Mouse (Mus musculus) embryonic facial prominence, embryonic 14.5 days (tissue): Measurements from ENCODE around the gene Rere. TPM values are rescaled to one million over a fixed set of nuclear protein-coding genes. Genes with fewer than 3 reads are reported as not detected.
"Not testable (repeated sequence)": the region's sequence is repeated elsewhere in the genome, so short reads cannot be mapped to it uniquely, and the experiment has no call there.

Experiments
- ATAC-seq: fragments of 200-750 bp; cut with Nextera tagmentation; 2 replicates; pipeline ENCODE4 v1.8.0; 2017; ENCODE audit warnings: low read depth, moderate number of reproducible peaks, moderate TSS enrichment
- DNase-seq: peaks from one replicate; pipeline ENCODE4 v3.0.0-alpha.2; 2015; ENCODE audit warnings: low spot score
- H3K27ac ChIP-seq: fragments of 300-500 bp; sonication (generic); replicated peaks from 2 replicates; pipeline ENCODE4 v1.5.1; 2014; ENCODE audit warnings: low read depth, mild to moderate bottlenecking, low read length, moderate library complexity
- H3K27me3 ChIP-seq: fragments of 300-500 bp; sonication (generic); replicated peaks from 2 replicates; pipeline ENCODE4 v1.6.1; 2014; ENCODE audit warnings: low read length; ENCODE audit not compliant: control insufficient read depth, insufficient read depth
- H3K36me3 ChIP-seq: fragments of 300-500 bp; sonication (generic); 2 replicates; pipeline ENCODE4 v1.6.1; 2014; ENCODE audit warnings: low read length, mixed read lengths; ENCODE audit not compliant: control insufficient read depth, insufficient read depth
- H3K4me1 ChIP-seq: fragments of 300-500 bp; sonication (generic); 2 replicates; pipeline ENCODE4 v1.6.1; 2014; ENCODE audit warnings: antibody characterized with exemption, low read length; ENCODE audit not compliant: control insufficient read depth, insufficient read depth
- H3K4me2 ChIP-seq: fragments of 300-500 bp; sonication (generic); 2 replicates; pipeline ENCODE4 v1.6.1; 2014; ENCODE audit warnings: low read depth, mild to moderate bottlenecking, low read length, moderate library complexity, mixed read lengths
- H3K4me3 ChIP-seq: fragments of 300-500 bp; sonication (generic); 2 replicates; pipeline ENCODE4 v1.5.1; 2014; ENCODE audit warnings: low read depth, mild to moderate bottlenecking, low read length
- H3K9ac ChIP-seq: fragments of 300-500 bp; sonication (generic); 2 replicates; pipeline ENCODE4 v1.6.1; 2014; ENCODE audit warnings: low read depth, mild to moderate bottlenecking, low read length, moderate library complexity, mixed read lengths
- H3K9me3 ChIP-seq: fragments of 300-500 bp; sonication (generic); 2 replicates; pipeline ENCODE4 v1.6.1; 2016; ENCODE audit warnings: low read length; ENCODE audit not compliant: control insufficient read depth
- WGBS: fragments of 180-500 bp; shearing (Covaris S2); extraction: QIAGEN DNeasy Blood & Tissue Kit; methylation state at CpG from one replicate; pipeline ENCODE4 v1.1.7; 2014; 5-methylcytosine and 5-hydroxymethylcytosine counted together
- polyA plus RNA-seq: library from polyadenylated mRNA; unstranded; fragments of >200 nt; fragmentation: Nextera tagmentation; extraction: Ambion mirVana; gene quantifications from 2 replicates; pipeline ENCODE4 v1.2.1, GENCODE M21; 2014

Gene Rere
- polyA plus RNA-seq, 1 experiment from 2014 or later: 32.0 TPM

GRCm38 (mm10) chr4:150283335-150283638 lies 1.8 kb downstream of the Rere start:
- WGBS: 8% methylated on average over 2 of the region's 2 CpGs
- H3K9ac ChIP-seq: peak overlapping the region; percentile 99
- no peak overlapping the region for H3K27ac ChIP-seq
- H3K9me3 ChIP-seq: no peaks in the 10 kb centered on the region
- ATAC-seq: no peak
- H3K36me3 ChIP-seq: no peaks in the 10 kb centered on the region
- no peak for DNase-seq
- peak overlapping the region; percentile 99 for H3K4me3 ChIP-seq
- peaks cover 18% of the 10 kb centered on the region for H3K4me1 ChIP-seq
- H3K27me3 ChIP-seq: no peaks in the 10 kb centered on the region
- H3K4me2 ChIP-seq: peak overlapping the region; percentile 75

- 17% methylated on average over 6 of the region's 6 CpGs for WGBS
- ATAC-seq (no peak), DNase-seq (peak; percentile 65)
- H3K27me3 ChIP-seq: no peaks in the 10 kb centered on the region
- H3K9ac ChIP-seq: no peak overlapping the region
- H3K4me1 ChIP-seq: peaks cover 22% of the 10 kb centered on the region
- H3K4me2 ChIP-seq: peak overlapping the region; percentile 75
- no peak overlapping the region for H3K27ac ChIP-seq
- H3K9me3 ChIP-seq: no peaks in the 10 kb centered on the region
- no peaks in the 10 kb centered on the region for H3K36me3 ChIP-seq
- peak overlapping the region; percentile 99 for H3K4me3 ChIP-seq
These were observed 2.5 kb downstream of the Rere start for GRCm38 (mm10) chr4:150283993-150284392.

- DNase-seq (no peak), ATAC-seq (no peak)
- H3K4me3 ChIP-seq: no peak overlapping the region
- peaks cover 9% of the 10 kb centered on the region; the same call in 1 of the 2 replicates for H3K36me3 ChIP-seq
- no peak overlapping the region for H3K9ac ChIP-seq
- no peaks in the 10 kb centered on the region for H3K9me3 ChIP-seq
- H3K27ac ChIP-seq: no peak overlapping the region
- peaks cover 26% of the 10 kb centered on the region for H3K4me1 ChIP-seq
- 82% methylated on average over 8 of the region's 8 CpGs for WGBS
- no peaks in the 10 kb centered on the region for H3K27me3 ChIP-seq
- no peak overlapping the region for H3K4me2 ChIP-seq
These were observed 5.5 kb downstream of the Rere start for GRCm38 (mm10) chr4:150286980-150287379.

GRCm38 (mm10) chr4:150287463-150287862 lies 6.0 kb downstream of the Rere start:
- not testable (repeated sequence) for H3K4me3 ChIP-seq, DNase-seq, H3K27ac ChIP-seq, H3K9ac ChIP-seq, ATAC-seq, H3K4me2 ChIP-seq, H3K27me3 ChIP-seq, H3K36me3 ChIP-seq, H3K9me3 ChIP-seq
- 65% methylated on average over 1 of the region's 1 CpGs for WGBS
- peaks cover 26% of the 10 kb centered on the region for H3K4me1 ChIP-seq

GRCm38 (mm10) chr4:150291900-150292299 lies 10.5 kb downstream of the Rere start:
- no peaks in the 10 kb centered on the region for H3K27me3 ChIP-seq
- peaks cover 9% of the 10 kb centered on the region; the same call in 1 of the 2 replicates for H3K36me3 ChIP-seq
- no peak overlapping the region for H3K27ac ChIP-seq
- H3K4me3 ChIP-seq: no peak overlapping the region
- H3K4me1 ChIP-seq: peaks cover 15% of the 10 kb centered on the region; the same call in 1 of the 2 replicates
- H3K4me2 ChIP-seq: no peak overlapping the region
- no peak for ATAC-seq
- no peaks in the 10 kb centered on the region for H3K9me3 ChIP-seq
- WGBS: 94% methylated on average over 3 of the region's 3 CpGs
- no peak for DNase-seq
- H3K9ac ChIP-seq: no peak overlapping the region

GRCm38 (mm10) chr4:150294870-150295269 lies 13.4 kb downstream of the Rere start:
- 89% methylated on average over 7 of the region's 7 CpGs for WGBS
- H3K9me3 ChIP-seq: no peaks in the 10 kb centered on the region
- no peak overlapping the region for H3K9ac ChIP-seq
- H3K27ac ChIP-seq: no peak overlapping the region
- no peaks in the 10 kb centered on the region for H3K27me3 ChIP-seq
- H3K36me3 ChIP-seq: peaks cover 9% of the 10 kb centered on the region; the same call in 1 of the 2 replicates
- DNase-seq (no peak), ATAC-seq (no peak)
- no peaks in the 10 kb centered on the region for H3K4me1 ChIP-seq
- H3K4me2 ChIP-seq: no peak overlapping the region
- H3K4me3 ChIP-seq: no peak overlapping the region

- DNase-seq (no peak), ATAC-seq (no peak)
- H3K4me2 ChIP-seq: no peak overlapping the region
- no peaks in the 10 kb centered on the region for H3K4me1 ChIP-seq
- no peak overlapping the region for H3K4me3 ChIP-seq
- peaks cover 7% of the 10 kb centered on the region; the same call in 1 of the 2 replicates for H3K36me3 ChIP-seq
- H3K27me3 ChIP-seq: no peaks in the 10 kb centered on the region
- H3K9me3 ChIP-seq: no peaks in the 10 kb centered on the region
- no peak overlapping the region for H3K27ac ChIP-seq
- H3K9ac ChIP-seq: no peak overlapping the region
- WGBS: 95% methylated on average over 7 of the region's 7 CpGs
These were observed 14.5 kb downstream of the Rere start for GRCm38 (mm10) chr4:150295966-150296365.

GRCm38 (mm10) chr4:150302726-150303125 lies 21.3 kb downstream of the Rere start:
- H3K36me3 ChIP-seq: no peaks in the 10 kb centered on the region
- no peak overlapping the region for H3K9ac ChIP-seq
- WGBS: 89% methylated on average over 8 of the region's 8 CpGs
- H3K4me1 ChIP-seq: 0 out of 2 replicates have a peak, but pooled peaks cover 10% of the 10 kb centered on the region
- H3K27ac ChIP-seq: no peak overlapping the region
- H3K9me3 ChIP-seq: no peaks in the 10 kb centered on the region
- H3K27me3 ChIP-seq: no peaks in the 10 kb centered on the region
- H3K4me3 ChIP-seq: no peak overlapping the region
- H3K4me2 ChIP-seq: no peak overlapping the region
- DNase-seq: no peak
- no peak for ATAC-seq

GRCm38 (mm10) chr4:150306701-150307100 lies 25.3 kb downstream of the Rere start:
- Histone ChIP-seq H3K27me3 (no peaks in the 10 kb centered on the region), H3K4me3 (no peak overlapping the region), H3K4me1 (peaks cover 16% of the 10 kb centered on the region; the same call in 1 of the 2 replicates), H3K9me3 (no peaks in the 10 kb centered on the region), H3K4me2 (no peak overlapping the region), H3K27ac (no peak overlapping the region), H3K36me3 (no peaks in the 10 kb centered on the region), H3K9ac (no peak overlapping the region)
- DNase-seq (peak; percentile 77), ATAC-seq (peak; percentile 74)
- WGBS: 46% methylated on average over 2 of the region's 2 CpGs
